Mouse (Mus musculus): ENCODE data around the gene Zfp84. TPM values are rescaled to one million over a fixed set of nuclear protein-coding genes. Genes with fewer than 3 reads are reported as not detected.
A peak's percentile ranks its signal among the peaks of the same experiment; 100 is the strongest.

Zfp84 gene
- polyA plus RNA-seq, 1 experiment from 2014 or later: 14.0 TPM

DNA sequence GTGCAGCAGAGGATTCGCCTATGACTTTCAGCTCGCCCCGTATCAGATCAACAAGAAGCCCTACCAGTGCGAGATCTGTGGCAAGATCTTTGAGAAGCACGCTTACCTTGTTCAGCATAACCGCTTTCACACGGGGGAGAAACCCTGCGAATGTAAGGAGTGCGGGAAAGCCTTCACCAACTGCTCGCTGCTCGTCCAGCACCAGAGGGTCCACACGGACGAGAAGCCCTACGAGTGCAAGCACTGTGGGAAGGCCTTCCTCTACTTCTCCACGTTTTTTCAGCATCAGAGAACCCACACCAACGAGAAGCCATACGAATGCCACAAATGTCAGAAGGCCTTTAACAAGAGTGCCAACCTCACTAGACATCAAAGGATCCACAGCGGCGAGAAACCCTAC is 8.2 kb downstream of the Zfp84 start:
- Histone ChIP-seq H3K9ac (no peak overlapping the region), H3K27ac (no peak overlapping the region), H3K27me3 (no peaks in the 10 kb centered on the region), H3K9me3 (no peaks in the 10 kb centered on the region), H3K4me3 (no peak overlapping the region), H3K4me2 (no peak overlapping the region), H3K36me3 (peaks cover 76% of the 10 kb centered on the region), H3K4me1 (no peaks in the 10 kb centered on the region)
- WGBS: 95% methylated on average over 19 of the region's 19 CpGs
- no peak for ATAC-seq (ENCODE audit: insufficient number of reproducible peaks, low FRiP score, low TSS enrichment, low read depth)

DNA sequence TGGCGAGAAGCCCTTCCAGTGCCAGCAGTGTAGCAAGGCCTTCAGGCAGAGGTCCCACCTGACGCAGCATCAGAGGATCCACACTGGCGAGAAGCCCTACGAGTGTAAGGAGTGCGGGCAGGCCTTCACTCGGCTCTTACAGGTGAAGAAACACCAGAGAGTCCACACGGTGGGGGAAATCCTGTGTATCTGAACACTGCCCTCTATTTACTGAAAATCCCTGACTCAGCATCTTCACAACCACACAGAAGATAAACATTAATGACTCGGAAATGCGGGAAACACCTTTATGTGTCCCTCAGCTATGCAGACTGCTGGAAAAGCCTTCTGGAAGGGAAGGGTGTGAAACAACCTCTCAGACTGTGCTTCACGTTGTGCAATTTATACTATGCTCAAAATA is 9.0 kb downstream of the Zfp84 start:
- ATAC-seq (ENCODE audit: insufficient number of reproducible peaks, low FRiP score, low TSS enrichment, low read depth): no peak

DNA sequence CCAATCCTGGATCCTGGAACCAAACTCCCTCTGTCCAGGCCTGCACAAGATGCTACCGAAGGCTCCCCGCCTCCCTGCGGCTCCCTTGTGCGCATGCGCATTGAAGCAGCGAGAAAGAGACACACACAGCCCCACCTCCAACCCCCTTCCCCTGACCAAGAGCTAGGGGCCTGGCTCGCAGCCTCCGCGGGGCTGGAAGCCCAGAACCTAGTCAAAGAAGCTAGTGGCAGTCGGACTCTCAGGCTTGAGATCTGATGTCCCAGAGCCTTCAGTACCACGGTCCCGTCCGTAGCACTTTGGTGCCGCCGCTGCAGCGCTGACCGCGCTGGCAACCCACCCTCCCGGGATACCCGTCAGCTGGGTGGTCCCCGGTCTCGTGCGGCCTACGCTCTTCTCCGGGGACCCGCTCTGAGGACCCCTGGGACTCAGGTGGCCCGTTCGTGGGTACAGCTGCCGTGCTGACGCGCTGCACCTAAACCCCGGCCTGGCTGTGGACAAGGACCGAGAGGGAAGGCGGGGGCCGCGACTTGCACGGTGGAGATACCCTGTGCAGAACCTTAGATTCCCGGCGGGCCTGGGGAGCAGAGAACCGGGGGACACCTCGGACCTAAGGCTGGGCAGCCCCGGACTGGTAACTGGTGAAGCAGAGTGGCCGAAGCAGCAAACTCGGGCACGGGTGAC is 15.7 kb downstream of the Zfp84 start, which contains the start of gene Zfp30:
TSS of gene Zfp30 (plus strand) at position 128 of the 681 bp plus-strand sequence.
- H3K9me3 ChIP-seq: no peaks in the 10 kb centered on the region
- ATAC-seq (ENCODE audit: insufficient number of reproducible peaks, low FRiP score, low TSS enrichment, low read depth): peak; percentile 94
- peaks cover 22% of the 10 kb centered on the region for H3K36me3 ChIP-seq
- H3K4me3 ChIP-seq: peak within 1 kb of the TSS; percentile 88
- peak within 1 kb of the TSS; percentile 87 for H3K27ac ChIP-seq
- H3K9ac ChIP-seq: peak within 1 kb of the TSS; percentile 82
- peak within 1 kb of the TSS; percentile 73 for H3K4me2 ChIP-seq
- 1% methylated on average over 44 of the region's 45 CpGs for WGBS
- H3K27me3 ChIP-seq: no peaks in the 10 kb centered on the region
- peaks cover 17% of the 10 kb centered on the region for H3K4me1 ChIP-seq

More for the DNA sequence above, 9.0 kb downstream of the Zfp84 start:
- no peak overlapping the region for H3K9ac ChIP-seq
- H3K4me2 ChIP-seq: no peak overlapping the region
- H3K27me3 ChIP-seq: no peaks in the 10 kb centered on the region
- no peak overlapping the region for H3K27ac ChIP-seq
- WGBS: 94% methylated on average over 10 of the region's 10 CpGs
- peaks cover 68% of the 10 kb centered on the region for H3K36me3 ChIP-seq
- no peaks in the 10 kb centered on the region for H3K9me3 ChIP-seq
- H3K4me3 ChIP-seq: no peak overlapping the region
- H3K4me1 ChIP-seq: no peaks in the 10 kb centered on the region

DNA sequence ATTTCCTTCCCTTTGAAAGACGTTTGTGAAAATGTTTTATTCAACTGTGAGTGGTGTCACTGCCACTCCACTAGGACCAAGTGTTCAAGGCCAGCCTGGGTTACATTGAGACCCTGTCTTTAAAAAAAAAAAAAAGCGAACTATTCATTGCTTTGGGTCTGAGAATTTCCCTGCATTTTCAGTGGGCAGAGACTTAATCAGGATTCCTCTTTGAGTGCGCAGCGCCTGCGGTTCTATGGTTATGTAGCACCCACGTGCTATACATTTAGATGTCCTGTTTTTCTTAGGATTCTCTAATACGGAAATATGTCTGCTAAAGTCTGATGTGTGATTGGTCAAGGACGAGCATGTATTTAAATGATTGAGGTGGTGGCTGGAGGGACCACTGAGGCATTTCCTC is 16.7 kb downstream of the Zfp84 start:
- no peak for ATAC-seq (ENCODE audit: insufficient number of reproducible peaks, low FRiP score, low TSS enrichment, low read depth)
- Histone ChIP-seq H3K9me3 (no peaks in the 10 kb centered on the region), H3K4me1 (peaks cover 17% of the 10 kb centered on the region), H3K9ac (no peak overlapping the region), H3K36me3 (peaks cover 27% of the 10 kb centered on the region), H3K4me2 (peak overlapping the region; percentile 73), H3K27me3 (no peaks in the 10 kb centered on the region), H3K27ac (no peak overlapping the region), H3K4me3 (peak overlapping the region; percentile 88)
- WGBS: 48% methylated on average over 8 of the region's 8 CpGs

DNA sequence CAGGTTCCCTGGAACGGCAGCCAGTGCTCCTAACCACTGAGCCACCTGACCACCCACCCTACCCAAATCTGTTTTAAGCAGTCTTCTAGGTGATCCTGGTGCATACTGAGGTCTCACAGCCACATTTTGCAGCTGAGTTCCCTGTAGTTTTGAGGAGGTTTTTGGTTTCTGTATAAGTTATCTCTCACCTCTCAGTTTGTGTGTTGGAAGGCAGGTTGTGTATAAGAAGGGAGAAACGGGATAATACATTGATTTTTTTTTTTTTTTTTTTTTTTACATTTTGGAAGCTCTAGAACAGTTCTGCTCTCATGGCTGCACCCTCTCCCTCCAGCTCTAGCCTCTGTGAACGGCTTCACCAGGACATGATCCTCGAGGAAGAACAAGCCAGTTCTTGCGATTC is 17.5 kb downstream of the Zfp84 start:
- peak overlapping the region; percentile 73 for H3K4me2 ChIP-seq
- WGBS: 75% methylated on average over 5 of the region's 5 CpGs
- peaks cover 17% of the 10 kb centered on the region for H3K4me1 ChIP-seq
- H3K27ac ChIP-seq: no peak overlapping the region
- H3K4me3 ChIP-seq: peak overlapping the region; percentile 88
- peak overlapping the region; percentile 17; the same call in 1 of the 2 replicates for H3K9ac ChIP-seq
- H3K9me3 ChIP-seq: no peaks in the 10 kb centered on the region
- H3K36me3 ChIP-seq: peaks cover 36% of the 10 kb centered on the region
- no peak for ATAC-seq (ENCODE audit: insufficient number of reproducible peaks, low FRiP score, low TSS enrichment, low read depth)
- no peaks in the 10 kb centered on the region for H3K27me3 ChIP-seq

DNA sequence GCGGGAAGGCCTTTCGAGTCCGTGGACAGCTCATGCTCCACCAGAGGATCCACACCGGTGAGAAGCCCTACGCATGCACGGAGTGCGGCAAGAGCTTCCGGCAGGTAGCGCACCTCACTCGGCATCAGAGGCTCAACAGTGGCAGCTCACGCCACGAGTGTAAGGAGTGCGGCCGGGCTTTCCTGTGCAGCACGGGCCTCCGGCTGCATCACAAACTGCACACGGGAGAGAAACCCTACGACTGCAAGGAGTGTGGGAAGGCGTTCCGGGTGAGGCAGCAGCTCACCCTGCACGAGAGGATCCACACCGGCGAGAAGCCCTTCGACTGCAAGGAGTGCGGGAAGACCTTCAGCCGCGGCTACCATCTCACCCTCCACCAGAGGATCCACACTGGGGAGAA is 24.6 kb downstream of the Zfp84 start:
- no peaks in the 10 kb centered on the region for H3K9me3 ChIP-seq
- no peaks in the 10 kb centered on the region for H3K27me3 ChIP-seq
- no peak overlapping the region for H3K27ac ChIP-seq
- ATAC-seq (ENCODE audit: insufficient number of reproducible peaks, low FRiP score, low TSS enrichment, low read depth): no peak
- H3K4me1 ChIP-seq: no peaks in the 10 kb centered on the region
- H3K4me3 ChIP-seq: no peak overlapping the region
- no peak overlapping the region for H3K4me2 ChIP-seq
- 34% methylated on average over 27 of the region's 27 CpGs for WGBS
- H3K36me3 ChIP-seq: peaks cover 66% of the 10 kb centered on the region
- no peak overlapping the region for H3K9ac ChIP-seq

DNA sequence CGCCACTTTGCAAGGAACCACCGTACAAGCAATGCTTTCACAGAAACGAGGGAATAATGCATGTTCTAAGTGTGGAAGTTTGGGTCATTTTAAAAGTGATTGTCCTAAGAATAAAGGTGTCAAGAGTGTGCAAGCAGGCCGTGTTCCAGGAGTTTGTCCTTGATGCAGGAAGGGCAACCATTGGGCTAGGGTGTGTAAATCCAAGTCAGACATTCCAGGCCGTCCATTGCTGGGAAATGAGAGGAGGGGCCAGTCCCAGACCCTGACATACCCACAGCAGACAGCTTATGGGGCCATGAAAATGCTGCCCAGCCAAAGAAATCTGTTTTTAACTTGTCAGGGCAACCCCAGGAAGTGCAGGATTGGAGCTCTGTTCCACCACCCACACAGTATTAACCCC is 38.7 kb downstream of the Zfp84 start:
- Histone ChIP-seq H3K9ac (no peak overlapping the region), H3K27me3 (no peaks in the 10 kb centered on the region), H3K4me1 (no peaks in the 10 kb centered on the region), H3K36me3 (no peaks in the 10 kb centered on the region), H3K9me3 (no peaks in the 10 kb centered on the region), H3K4me3 (no peak overlapping the region), H3K27ac (no peak overlapping the region), H3K4me2 (no peak overlapping the region)
- ATAC-seq (ENCODE audit: insufficient number of reproducible peaks, low FRiP score, low TSS enrichment, low read depth): no peak
- WGBS: 78% methylated on average over 5 of the region's 5 CpGs

DNA sequence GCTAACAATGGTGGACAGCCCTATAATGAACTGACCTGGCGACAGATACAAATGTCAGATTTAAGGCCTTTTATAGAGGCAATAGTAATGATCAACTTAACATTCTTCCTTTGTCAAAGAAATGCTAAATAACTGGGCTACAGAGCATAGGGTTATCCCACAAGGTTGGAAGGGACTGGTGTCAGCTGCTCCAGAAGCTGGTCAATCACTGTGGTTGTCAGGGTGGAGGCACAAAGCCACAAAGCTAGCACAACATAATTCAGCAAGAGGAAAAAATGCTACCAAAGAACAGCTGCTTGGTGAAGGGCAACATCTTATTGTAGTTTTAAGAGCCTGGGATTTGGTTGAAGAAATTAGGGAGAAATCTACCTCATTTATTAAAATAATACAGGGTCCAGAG is 43.9 kb downstream of the Zfp84 start:
- ATAC-seq (ENCODE audit: insufficient number of reproducible peaks, low FRiP score, low TSS enrichment, low read depth): no peak
- no peaks in the 10 kb centered on the region for H3K36me3 ChIP-seq
- H3K4me1 ChIP-seq: peaks cover 17% of the 10 kb centered on the region
- 94% methylated on average over 1 of the region's 1 CpGs for WGBS
- H3K27ac ChIP-seq: no peak overlapping the region
- no peak overlapping the region for H3K4me2 ChIP-seq
- no peak overlapping the region for H3K9ac ChIP-seq
- no peak overlapping the region for H3K4me3 ChIP-seq
- no peaks in the 10 kb centered on the region for H3K27me3 ChIP-seq
- no peaks in the 10 kb centered on the region for H3K9me3 ChIP-seq

DNA sequence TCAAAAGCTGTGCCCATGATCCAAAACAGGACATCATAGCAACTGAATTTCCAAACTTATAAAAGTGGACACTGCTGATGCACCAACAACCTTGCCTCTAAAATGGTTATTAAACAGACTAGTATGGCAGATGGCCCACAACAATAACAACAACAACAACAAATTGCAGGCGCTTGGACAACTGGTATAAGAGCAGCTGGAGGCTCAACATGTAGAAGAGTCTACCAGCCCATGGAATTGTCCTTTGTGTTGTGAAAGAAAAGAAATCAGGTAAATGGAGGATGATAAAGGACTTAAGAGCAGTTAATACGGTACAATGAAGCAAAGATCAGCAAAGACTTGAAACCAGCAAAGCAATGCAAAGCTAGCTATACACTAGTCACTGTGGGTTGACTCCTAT is 46.0 kb downstream of the Zfp84 start:
- H3K27me3 ChIP-seq: no peaks in the 10 kb centered on the region
- H3K9ac ChIP-seq: no peak overlapping the region
- H3K4me2 ChIP-seq: no peak overlapping the region
- H3K27ac ChIP-seq: no peak overlapping the region
- H3K36me3 ChIP-seq: 0 out of 2 replicates have a peak, but pooled peaks cover 5% of the 10 kb centered on the region
- no peak overlapping the region for H3K4me3 ChIP-seq
- ATAC-seq (ENCODE audit: insufficient number of reproducible peaks, low FRiP score, low TSS enrichment, low read depth): no peak
- H3K4me1 ChIP-seq: peaks cover 32% of the 10 kb centered on the region
- 89% methylated on average over 2 of the region's 2 CpGs for WGBS
- H3K9me3 ChIP-seq: no peaks in the 10 kb centered on the region

DNA sequence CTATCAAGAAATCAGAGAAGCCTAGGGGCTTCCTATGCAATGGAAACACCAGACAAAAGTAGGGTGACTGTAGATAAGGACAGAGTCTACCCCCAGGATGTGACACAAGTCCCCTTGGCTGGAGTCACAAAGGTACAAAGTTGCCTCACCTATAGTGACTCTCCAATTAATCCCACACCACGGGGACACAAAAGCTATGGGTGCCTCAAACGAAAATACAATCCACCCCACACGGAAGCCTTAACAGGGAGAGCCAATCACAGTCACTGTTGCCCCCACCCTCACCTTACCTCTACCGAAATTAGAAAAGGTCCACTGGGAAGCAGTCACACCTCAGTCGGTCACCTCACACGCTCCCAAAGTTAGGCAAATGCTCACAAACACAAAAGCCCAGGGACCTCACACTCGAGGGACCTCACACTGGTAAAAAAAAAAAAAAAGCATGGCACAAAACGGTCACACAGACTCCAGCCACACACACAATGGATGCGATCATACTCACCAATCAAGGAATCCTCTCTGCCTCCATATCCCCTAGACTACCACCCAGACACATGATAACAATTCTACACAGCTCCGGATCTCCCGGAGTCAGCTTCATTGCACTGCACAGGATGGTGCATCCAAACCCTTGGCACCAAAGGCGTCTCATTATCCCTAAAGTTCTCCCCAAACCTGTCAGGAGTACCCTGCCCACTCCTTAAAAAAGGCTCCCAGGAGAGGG is 46.9 kb downstream of the Zfp84 start:
- Histone ChIP-seq H3K27ac (peak overlapping the region; percentile 96), H3K4me1 (peaks cover 33% of the 10 kb centered on the region), H3K4me3 (peak overlapping the region; percentile 73), H3K4me2 (peak overlapping the region; percentile 77), H3K9ac (peak overlapping the region; percentile 70), H3K36me3 (0 out of 2 replicates have a peak, but pooled peaks cover 5% of the 10 kb centered on the region), H3K9me3 (no peaks in the 10 kb centered on the region), H3K27me3 (no peaks in the 10 kb centered on the region)
- WGBS: 2% methylated on average over 12 of the region's 12 CpGs
- 0 out of 2 replicates have a peak, but pooled peaks have one; percentile 27 for ATAC-seq (ENCODE audit: insufficient number of reproducible peaks, low FRiP score, low TSS enrichment, low read depth)

DNA sequence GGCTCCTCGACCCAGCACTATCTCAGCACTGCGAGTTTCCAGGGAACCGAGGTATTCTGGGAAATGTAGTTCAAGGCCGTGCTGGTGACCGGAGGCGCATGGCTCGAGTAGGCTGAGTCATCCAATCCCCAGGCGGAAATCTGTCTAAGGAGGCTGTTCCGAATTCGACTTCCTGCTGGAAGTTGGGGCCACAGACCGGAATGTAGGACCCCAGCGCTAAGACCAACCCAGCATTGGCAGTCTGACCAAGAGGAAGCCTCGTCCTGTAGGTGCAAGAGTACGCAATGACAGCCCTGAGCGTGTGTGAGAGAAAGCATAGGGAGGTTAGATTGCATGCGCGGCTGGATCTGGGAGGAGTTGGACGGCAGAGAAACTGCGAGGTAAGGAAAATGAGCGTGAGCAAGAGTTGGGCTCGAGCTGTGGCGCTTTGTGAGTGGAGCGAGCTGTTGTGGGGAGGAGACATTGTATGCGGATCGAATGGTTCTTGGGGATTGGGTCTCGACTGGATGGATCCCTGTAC is 47.6 kb downstream of the Zfp84 start, which contains the start of gene Zfp790:
TSS of gene Zfp790 (plus strand) at position 205 of the 520 bp plus-strand sequence.
- Histone ChIP-seq H3K9ac (peak within 1 kb of the TSS; percentile 70), H3K4me2 (peak within 1 kb of the TSS; percentile 77), H3K27ac (peak within 1 kb of the TSS; percentile 96), H3K36me3 (0 out of 2 replicates have a peak, but pooled peaks cover 5% of the 10 kb centered on the region), H3K9me3 (no peaks in the 10 kb centered on the region), H3K27me3 (no peaks in the 10 kb centered on the region), H3K4me3 (peak within 1 kb of the TSS; percentile 73), H3K4me1 (peaks cover 33% of the 10 kb centered on the region)
- under 1% methylated on average over 26 of the region's 26 CpGs for WGBS
- ATAC-seq (ENCODE audit: insufficient number of reproducible peaks, low FRiP score, low TSS enrichment, low read depth): peak; percentile 94

Measured in limb, embryonic 15.5 days (tissue).